Mouse (Mus musculus) T-cell, adult 2 months (primary cell): ENCODE data around the gene Ksr1.

Experiments
- DNase-seq: peaks from one replicate; pipeline ENCODE4 v3.0.0; 2022; ENCODE audit warnings: low spot score

Ksr1 gene

GRCm38 (mm10) chr11:79125775-79126174 is 20.4 kb downstream of the Ksr1 start:
- no peak for DNase-seq

GRCm38 (mm10) chr11:79122556-79122955 is 23.7 kb downstream of the Ksr1 start:
- DNase-seq: no peak

GRCm38 (mm10) chr11:79120087-79120486 is 26.1 kb downstream of the Ksr1 start:
- no peak for DNase-seq

- DNase-seq: no peak
Observed at GRCm38 (mm10) chr11:79118918-79119377, 27.3 kb downstream of the Ksr1 start.

- DNase-seq: no peak
Observed at GRCm38 (mm10) chr11:79116665-79117064, 29.5 kb downstream of the Ksr1 start.

GRCm38 (mm10) chr11:79115659-79116058 is 30.5 kb downstream of the Ksr1 start:
- no peak for DNase-seq

GRCm38 (mm10) chr11:79114061-79114460 is 32.1 kb downstream of the Ksr1 start:
- no peak for DNase-seq

- no peak for DNase-seq
Observed at GRCm38 (mm10) chr11:79113397-79113796, 32.8 kb downstream of the Ksr1 start.

GRCm38 (mm10) chr11:79112559-79113302 is 33.5 kb downstream of the Ksr1 start:
- no peak for DNase-seq

GRCm38 (mm10) chr11:79111864-79112558 is 34.2 kb downstream of the Ksr1 start:
- DNase-seq: no peak

GRCm38 (mm10) chr11:79110446-79110845 is 35.8 kb downstream of the Ksr1 start:
- no peak for DNase-seq

GRCm38 (mm10) chr11:79107934-79108333 is 38.3 kb downstream of the Ksr1 start:
- DNase-seq: no peak

- no peak for DNase-seq
Observed at GRCm38 (mm10) chr11:79104998-79105397, 41.2 kb downstream of the Ksr1 start.

- no peak for DNase-seq
Observed at GRCm38 (mm10) chr11:79104538-79104937, 41.7 kb downstream of the Ksr1 start.

GRCm38 (mm10) chr11:79104096-79104495 is 42.1 kb downstream of the Ksr1 start:
- DNase-seq: no peak

- no peak for DNase-seq
Observed at GRCm38 (mm10) chr11:79103461-79103869, 42.7 kb downstream of the Ksr1 start.

- no peak for DNase-seq
Observed at GRCm38 (mm10) chr11:79102280-79102679, 43.9 kb downstream of the Ksr1 start.

- DNase-seq: no peak
Observed at GRCm38 (mm10) chr11:79101568-79101967, 44.6 kb downstream of the Ksr1 start.

- DNase-seq: no peak
Observed at GRCm38 (mm10) chr11:79099032-79099431, 47.2 kb downstream of the Ksr1 start.

- no peak for DNase-seq
Observed at GRCm38 (mm10) chr11:79097736-79098135, 48.5 kb downstream of the Ksr1 start.

GRCm38 (mm10) chr11:79096673-79097072 is 49.5 kb downstream of the Ksr1 start:
- DNase-seq: no peak

- no peak for DNase-seq
Observed at GRCm38 (mm10) chr11:79095713-79096112, 50.5 kb downstream of the Ksr1 start.

- DNase-seq: no peak
Observed at GRCm38 (mm10) chr11:79094727-79095126, 51.5 kb downstream of the Ksr1 start.
